In the genomic region with DNA sequence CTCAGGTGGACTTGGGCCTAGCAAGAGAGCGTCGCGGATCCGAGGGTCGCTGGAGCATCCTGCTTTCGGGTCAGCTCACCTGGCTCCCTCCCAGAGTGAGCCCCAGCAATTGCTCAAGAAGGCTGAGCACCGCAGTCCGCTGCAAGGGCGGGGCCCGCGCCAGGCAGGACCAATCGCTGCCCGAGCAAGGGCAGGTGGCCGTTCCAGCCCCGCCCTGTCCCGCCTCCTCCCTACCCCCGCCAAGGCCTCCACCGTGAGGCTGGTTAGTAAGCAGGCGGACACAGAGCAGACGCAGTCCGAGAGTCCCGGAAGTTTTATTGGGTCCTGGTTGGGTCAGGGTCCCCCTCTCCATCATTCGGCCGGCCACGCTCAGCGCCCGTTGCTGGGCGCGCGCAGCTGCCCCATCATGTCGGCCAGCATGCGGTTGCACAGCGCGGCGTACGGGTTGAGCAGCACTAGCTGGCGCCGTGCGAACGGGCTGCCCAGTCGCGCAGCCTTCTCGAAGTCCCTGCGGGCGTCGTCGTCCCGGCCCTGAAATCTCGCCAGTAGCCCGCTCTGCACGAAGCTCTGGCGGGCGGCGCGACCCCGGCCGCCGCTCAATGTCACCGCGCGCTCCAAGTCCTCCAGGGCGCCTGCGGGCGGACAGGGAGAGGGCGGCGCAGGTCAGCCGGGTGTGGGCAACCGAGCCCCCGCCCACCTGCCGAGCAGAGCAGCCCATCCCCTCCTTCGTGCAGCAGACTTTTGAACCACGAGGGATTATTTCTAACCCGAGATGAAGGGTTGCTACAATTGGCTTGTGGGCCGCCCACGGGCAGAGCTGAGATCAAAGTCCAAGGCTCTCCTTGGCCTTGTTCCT, we compare ENCODE assay signal across 8 mouse cellular contexts. TPM values are rescaled to one million over a fixed set of nuclear protein-coding genes. Genes with fewer than 3 reads are reported as not detected.
DNase-seq lines count a peak whose midpoint lies in the region; ATAC-seq lines count a peak whose summit lies in the region.

Tmem25 (minus strand) TSS at position 206 of the 856 bp plus-strand sequence.

- DNase-seq in WW6 (ENCODE audit: low read depth, low spot score), result peak; percentile 40
- DNase-seq in cerebellum, postnatal 4 days (ENCODE audit: low spot score in 2 of 2), result peak; percentile 69 to 84
- DNase-seq in frontal cortex, postnatal 36 days (ENCODE audit: low spot score in 2 of 2), result peak; percentile 85 to 92
- peak; percentile 87 to 88 for DNase-seq in layer of hippocampus, postnatal 36 days
- DNase-seq in lung, postnatal 25 days (ENCODE audit: low spot score), result peak; percentile 88
- DNase-seq in retina, embryonic 14.5 days (ENCODE audit: low spot score), result peak; percentile 83
- peak; percentile 66 to 74 for DNase-seq in thymus, postnatal 36 days

- H3K36me3 ChIP-seq in hindbrain, embryonic 15.5 days, result no peaks in the 10 kb centered on the region

- peak within 1 kb of the TSS; percentile 46 for H3K4me3 ChIP-seq in hindbrain, embryonic 15.5 days

- peak within 1 kb of the TSS; percentile 61 for H3K9ac ChIP-seq in hindbrain, embryonic 15.5 days

- no peaks in the 10 kb centered on the region for H3K27me3 ChIP-seq in hindbrain, embryonic 15.5 days

- under 1% methylated on average over 75 of the region's 75 CpGs for WGBS in hindbrain, embryonic 15.5 days

- peaks cover 16% of the 10 kb centered on the region for H3K4me1 ChIP-seq in hindbrain, embryonic 15.5 days (replicated peaks)

- peak; percentile 97 for ATAC-seq in hindbrain, embryonic 15.5 days (ENCODE audit: low FRiP score, low read depth)

- H3K9me3 ChIP-seq in hindbrain, embryonic 15.5 days, result no peaks in the 10 kb centered on the region

- H3K27ac ChIP-seq in hindbrain, embryonic 15.5 days (replicated peaks), result peak within 1 kb of the TSS; percentile 75

- peak within 1 kb of the TSS; percentile 96 for H3K4me2 ChIP-seq in hindbrain, embryonic 15.5 days

RNA-seq across cellular contexts. Expression of gene Tmem25, which starts in this region (rescaled TPM):
- 20.2 and 22.7 TPM in 2 replicates for polyA plus RNA-seq in hindbrain, embryonic 15.5 days (2015; fragmentation: Nextera tagmentation; extraction: Ambion mirVana)
- total RNA-seq in layer of hippocampus, postnatal 36 days (2021), result 10 to 100 TPM; 43.3 to 51.6 TPM

Comparison
In these comparisons a context has a peak if more than half of its experiments do, and no peak if none do; other contexts are left out.
1. Peak in every context shown above with its lines: DNase-seq, ATAC-seq, H3K4me3 ChIP-seq and H3K27ac ChIP-seq.